Mouse (Mus musculus): ENCODE measurements around the gene Wfdc13.

GRCm38 (mm10) chr2:164670261-164670660 is 14.6 kb upstream of the Wfdc13 start:
- TF ChIP-seq POLR2A (IDR thresholded peaks at IDR 0.05; ENCODE audit: low read depth, low read length), result no peak
- no peak for TF ChIP-seq USF2 (conservative IDR thresholded peaks at IDR 0.05; ENCODE audit: low read depth, low read length)
- no peak for TF ChIP-seq ZC3H11A (IDR thresholded peaks at IDR 0.05; ENCODE audit: low read depth, low read length)
- no peak for TF ChIP-seq UBTF (IDR thresholded peaks at IDR 0.05; ENCODE audit: low read depth, low read length)

Measured in CH12.LX (cell line).